Mouse (Mus musculus) MEL (cell line): Measurements from ENCODE around the gene Gm3696. TPM values are rescaled to one million over a fixed set of nuclear protein-coding genes. Genes with fewer than 3 reads are reported as not detected.
"Not testable (repeated sequence)": the region's sequence is repeated elsewhere in the genome, so short reads cannot be mapped to it uniquely, and the experiment has no call there.

ENCODE experiments used
- DNase-seq: peaks from one replicate; pipeline ENCODE4 v3.0.0; 2011; ENCODE audit warnings: low read depth, low spot score
- H3K27ac ChIP-seq: 2 replicates; pipeline ENCODE4 v1.5.1; 2012; ENCODE audit warnings: low read depth, mild to moderate bottlenecking, control low read depth, low read length, moderate library complexity; ENCODE audit not compliant: control insufficient read depth
- H3K27me3 ChIP-seq, 2 experiments: fragments of 150-350 bp in 1 of 2; sonication (generic) in 1 of 2; 2 replicates each; pipeline ENCODE4 v1.6.1; 2012; ENCODE audit warnings: low read length in 2 of 2, mild to moderate bottlenecking in 2 of 2, improper control_type of control experiment in 1 of 2, moderate library complexity in 1 of 2; ENCODE audit not compliant: insufficient read depth in 2 of 2, control insufficient read depth in 1 of 2
- H3K36me3 ChIP-seq, 2 experiments: 2 replicates each; pipeline ENCODE4 v1.6.1; 2012 to 2014; ENCODE audit warnings: low read length in 2 of 2, improper control_type of control experiment in 1 of 2, inconsistent platforms in 1 of 2, mild to moderate bottlenecking in 1 of 2; ENCODE audit not compliant: insufficient read depth in 2 of 2, control insufficient read depth in 1 of 2
- H3K4me1 ChIP-seq, 2 experiments: fragments of 150-350 bp in 1 of 2; sonication (generic) in 1 of 2; 2 replicates each; pipeline ENCODE4 v1.6.1; 2012; ENCODE audit warnings: low read length in 2 of 2, improper control_type of control experiment in 1 of 2, mild to moderate bottlenecking in 1 of 2; ENCODE audit not compliant: insufficient read depth in 2 of 2, control insufficient read depth in 1 of 2
- H3K4me3 ChIP-seq, 2 experiments: fragments of 150-350 bp in 1 of 2; sonication (generic) in 1 of 2; 2 replicates each; pipeline ENCODE4 v1.5.1; 2012; ENCODE audit warnings: low read depth in 2 of 2, low read length in 2 of 2, mild to moderate bottlenecking in 2 of 2, moderate library complexity in 2 of 2, control low read depth in 1 of 2, improper control_type of control experiment in 1 of 2; ENCODE audit not compliant: control insufficient read depth in 1 of 2, insufficient read depth in 1 of 2
- H3K79me2 ChIP-seq: 2 replicates; pipeline ENCODE4 v1.6.1; 2012; ENCODE audit warnings: mild to moderate bottlenecking, low read length, moderate library complexity; ENCODE audit not compliant: control insufficient read depth, poor library complexity, insufficient read depth
- H3K9ac ChIP-seq: 2 replicates; pipeline ENCODE4 v1.6.1; 2012; ENCODE audit warnings: low read depth, mild to moderate bottlenecking, control low read depth, low read length, moderate library complexity; ENCODE audit not compliant: control insufficient read depth, poor library complexity, severe bottlenecking
- H3K9me3 ChIP-seq: fragments of 150-350 bp; sonication (generic); replicated peaks from 2 replicates; pipeline ENCODE4 v1.6.1; 2012; ENCODE audit warnings: mild to moderate bottlenecking, low read length, improper control_type of control experiment, moderate library complexity; ENCODE audit not compliant: insufficient read depth
- polyA plus RNA-seq, 2 experiments: library from polyadenylated mRNA; stranded (reverse) in 1 of 2; unstranded in 1 of 2; fragments of >175 nt in 1 of 2; fragments of >200 nt in 1 of 2; gene quantifications; 2 replicates each; pipeline versions ENCODE4 v1.2.1 to v1.2.4; 2012; ENCODE audit warnings: low replicate concordance in 2 of 2, low read depth in 1 of 2; ENCODE audit not compliant: insufficient read length in 2 of 2, insufficient read depth in 1 of 2, missing spikeins in 1 of 2
- total RNA-seq: library from RNA; depleted of rRNA; stranded (reverse); fragments of 300-350 nt; gene quantifications from 2 replicates; pipeline ENCODE4 v1.2.3, GENCODE M21; 2012; rRNA removed

Gm3696 gene
- total RNA-seq (not detected in 2 replicates), polyA plus RNA-seq (not detected)

- H3K9ac ChIP-seq, H3K27ac ChIP-seq, H3K79me2 ChIP-seq, DNase-seq, H3K4me1 ChIP-seq, H3K4me3 ChIP-seq, H3K36me3 ChIP-seq, H3K9me3 ChIP-seq, H3K27me3 ChIP-seq: not testable (repeated sequence)
Measured at GRCm38 (mm10) chr14:7100521-7100920, at the start of gene Gm3696. Gm3696 (minus strand) TSS chr14:7100621.

GRCm38 (mm10) chr14:7125312-7125711 lies 24.9 kb upstream of the Gm3696 start, which contains the start of gene Gm6676:
Gm6676 (minus strand) TSS chr14:7125412.
- H3K27ac ChIP-seq, H3K79me2 ChIP-seq, H3K36me3 ChIP-seq, H3K4me3 ChIP-seq, DNase-seq, H3K9ac ChIP-seq, H3K4me1 ChIP-seq, H3K27me3 ChIP-seq, H3K9me3 ChIP-seq: not testable (repeated sequence)

GRCm38 (mm10) chr14:7105124-7105802 lies 4.8 kb upstream of the Gm3696 start:
- H3K9me3 ChIP-seq, H3K9ac ChIP-seq, H3K4me1 ChIP-seq, H3K36me3 ChIP-seq, H3K4me3 ChIP-seq, H3K27ac ChIP-seq, H3K27me3 ChIP-seq, H3K79me2 ChIP-seq, DNase-seq: not testable (repeated sequence)

GRCm38 (mm10) chr14:7044870-7045269 lies 55.6 kb downstream of the Gm3696 start, which contains the start of gene Gm3685:
Gm3685 (minus strand) TSS chr14:7044970.
- H3K79me2 ChIP-seq, H3K4me1 ChIP-seq, H3K36me3 ChIP-seq, H3K9me3 ChIP-seq, H3K9ac ChIP-seq, H3K4me3 ChIP-seq, H3K27me3 ChIP-seq, DNase-seq, H3K27ac ChIP-seq: not testable (repeated sequence)

Other genes with a start within 250 kb of the Gm3696 start
- not detected in 2 replicates for gene Gm3667, start 210.7 kb downstream of the Gm3696 start, total RNA-seq
- not detected for gene Gm3667, start 210.7 kb downstream of the Gm3696 start, polyA plus RNA-seq
- gene Gm6356, start 126.8 kb downstream of the Gm3696 start, total RNA-seq = not detected in 2 replicates
- not detected for gene Gm6356, start 126.8 kb downstream of the Gm3696 start, polyA plus RNA-seq
- gene Gm10406, start 73.2 kb downstream of the Gm3696 start, total RNA-seq = not detected in 2 replicates
- gene Gm10406, start 73.2 kb downstream of the Gm3696 start, polyA plus RNA-seq = not detected
- not detected in 2 replicates for gene Gm3685, start 55.7 kb downstream of the Gm3696 start, total RNA-seq
- not detected for gene Gm3685, start 55.7 kb downstream of the Gm3696 start, polyA plus RNA-seq
- gene Gm6676, start 24.8 kb upstream of the Gm3696 start, total RNA-seq = not detected in 2 replicates
- gene Gm6676, start 24.8 kb upstream of the Gm3696 start, polyA plus RNA-seq = not detected
- gene Gm3512, start 73.9 kb upstream of the Gm3696 start, total RNA-seq = not detected in 2 replicates
- not detected for gene Gm3512, start 73.9 kb upstream of the Gm3696 start, polyA plus RNA-seq
- gene Gm16434, start 93.9 kb upstream of the Gm3696 start, total RNA-seq = not detected in 2 replicates
- gene Gm16434, start 93.9 kb upstream of the Gm3696 start, polyA plus RNA-seq = not detected
- gene Gm3727, start 164.1 kb upstream of the Gm3696 start, total RNA-seq = not detected in 2 replicates
- gene Gm3727, start 164.1 kb upstream of the Gm3696 start, polyA plus RNA-seq = not detected
- not detected in 2 replicates for gene Gm3739, start 214.4 kb upstream of the Gm3696 start, total RNA-seq
- gene Gm3739, start 214.4 kb upstream of the Gm3696 start, polyA plus RNA-seq = not detected
- gene Gm5797, start 231.8 kb upstream of the Gm3696 start, total RNA-seq = not detected in 2 replicates
- not detected for gene Gm5797, start 231.8 kb upstream of the Gm3696 start, polyA plus RNA-seq